Mouse (Mus musculus) intestine, postnatal 0 days (tissue): ENCODE measurements at regions not wholly inside any gene's neighbourhood (a gene's known extent, or its start where the extent isn't known, plus 50 kb on each side); places are given as distances from the start of the nearest gene placed in this dataset.

ENCODE experiments used
- ATAC-seq: fragments of 200-750 bp; cut with Nextera tagmentation; 2 replicates; pipeline ENCODE4 v1.8.0; 2017; ENCODE audit warnings: mild to moderate bottlenecking, moderate TSS enrichment, moderate library complexity
- H3K27ac ChIP-seq: fragments of 300-500 bp; sonication (generic); 2 replicates; pipeline ENCODE4 v1.5.1; 2014; ENCODE audit warnings: mild to moderate bottlenecking, low read depth, low read length, moderate library complexity
- H3K27me3 ChIP-seq: fragments of 300-500 bp; sonication (generic); replicated peaks from 2 replicates; pipeline ENCODE4 v1.6.1; 2014; ENCODE audit warnings: low read length, mixed read lengths; ENCODE audit not compliant: control insufficient read depth, insufficient read depth
- H3K36me3 ChIP-seq: fragments of 300-500 bp; sonication (generic); 2 replicates; pipeline ENCODE4 v1.6.1; 2014; ENCODE audit warnings: mild to moderate bottlenecking, moderate library complexity; ENCODE audit not compliant: control insufficient read depth, insufficient read depth
- H3K4me1 ChIP-seq: fragments of 300-500 bp; sonication (generic); replicated peaks from 2 replicates; pipeline ENCODE4 v1.6.1; 2014; ENCODE audit warnings: antibody characterized with exemption, low read length, mixed read lengths; ENCODE audit not compliant: control insufficient read depth, insufficient read depth
- H3K4me2 ChIP-seq: fragments of 300-500 bp; sonication (generic); replicated peaks from 2 replicates; pipeline ENCODE4 v1.6.1; 2014; ENCODE audit warnings: low read depth, mild to moderate bottlenecking, moderate library complexity
- H3K4me3 ChIP-seq: fragments of 300-500 bp; sonication (generic); 2 replicates; pipeline ENCODE4 v1.5.1; 2014; ENCODE audit warnings: low read depth, low read length
- H3K9ac ChIP-seq: fragments of 300-500 bp; sonication (generic); 2 replicates; pipeline ENCODE4 v1.6.1; 2014; ENCODE audit warnings: mild to moderate bottlenecking, low read depth, low read length
- H3K9me3 ChIP-seq: fragments of 300-500 bp; sonication (generic); 2 replicates; pipeline ENCODE4 v1.6.1; 2016; ENCODE audit warnings: mixed run types; ENCODE audit not compliant: control insufficient read depth
- CTCF ChIP-seq: sonication (generic); IDR thresholded peaks from 2 replicates; pipeline ENCODE4 v1.5.1; 2016; ENCODE audit warnings: low read depth, mild to moderate bottlenecking, control low read depth, antibody characterized with exemption, moderate library complexity
- WGBS: fragments of 180-500 bp; shearing (Covaris S2); extraction: QIAGEN DNeasy Blood & Tissue Kit; methylation state at CpG from one replicate; pipeline ENCODE4 v1.1.7; 2014; 5-methylcytosine and 5-hydroxymethylcytosine counted together

GRCm38 (mm10) chr11:48351349-48352023, 362.7 kb upstream of the Sgcd start:
- TF ChIP-seq CTCF: no peak
- ATAC-seq: no peak
- Histone ChIP-seq H3K9me3 (no peaks in the 10 kb centered on the region), H3K27ac (no peak overlapping the region), H3K4me1 (no peaks in the 10 kb centered on the region), H3K27me3 (no peaks in the 10 kb centered on the region), H3K36me3 (no peaks in the 10 kb centered on the region), H3K9ac (no peak overlapping the region), H3K4me3 (no peak overlapping the region), H3K4me2 (no peak overlapping the region)
- 83% methylated on average over 4 of the region's 4 CpGs for WGBS

- H3K9me3 ChIP-seq: no peaks in the 10 kb centered on the region
- no peaks in the 10 kb centered on the region for H3K27me3 ChIP-seq
- H3K4me2 ChIP-seq: no peak overlapping the region
- no peaks in the 10 kb centered on the region for H3K36me3 ChIP-seq
- no peak overlapping the region for H3K27ac ChIP-seq
- no peak for TF ChIP-seq CTCF
- ATAC-seq: no peak
- H3K9ac ChIP-seq: no peak overlapping the region
- H3K4me1 ChIP-seq: no peaks in the 10 kb centered on the region
- 47% methylated on average over 1 of the region's 1 CpGs for WGBS
- no peak overlapping the region for H3K4me3 ChIP-seq
These were observed 325.7 kb upstream of the Sgcd start for GRCm38 (mm10) chr11:48314500-48314899.

DNA sequence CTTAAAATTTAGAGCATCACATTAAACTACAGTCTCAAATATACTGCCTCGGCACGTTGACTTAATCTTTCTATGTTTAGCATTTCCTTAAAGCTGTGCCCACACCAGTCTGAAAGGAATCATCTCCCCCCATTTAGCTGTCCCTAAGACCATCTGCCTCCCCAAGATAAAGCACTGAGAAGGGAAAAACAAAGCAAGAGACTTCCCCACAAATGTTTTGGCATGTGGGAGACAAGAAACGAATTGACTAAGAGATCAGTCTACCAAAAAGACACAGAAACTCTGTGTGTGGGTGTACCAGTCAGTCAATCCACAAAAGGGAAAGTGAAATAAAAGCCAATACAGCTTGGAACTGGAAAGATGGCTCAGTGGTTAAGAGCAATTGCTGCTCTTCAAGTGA, 306.6 kb upstream of the Sgcd start:
- no peaks in the 10 kb centered on the region for H3K36me3 ChIP-seq
- WGBS: 64% methylated on average over 3 of the region's 3 CpGs
- H3K27ac ChIP-seq: no peak overlapping the region
- no peaks in the 10 kb centered on the region for H3K27me3 ChIP-seq
- H3K9ac ChIP-seq: no peak overlapping the region
- no peaks in the 10 kb centered on the region for H3K4me1 ChIP-seq
- H3K4me2 ChIP-seq: no peak overlapping the region
- no peaks in the 10 kb centered on the region for H3K9me3 ChIP-seq
- no peak for TF ChIP-seq CTCF
- no peak for ATAC-seq
- H3K4me3 ChIP-seq: no peak overlapping the region

- Histone ChIP-seq H3K27ac (no peak overlapping the region), H3K9me3 (no peaks in the 10 kb centered on the region), H3K4me2 (no peak overlapping the region), H3K36me3 (no peaks in the 10 kb centered on the region), H3K4me1 (no peaks in the 10 kb centered on the region), H3K9ac (no peak overlapping the region), H3K27me3 (no peaks in the 10 kb centered on the region), H3K4me3 (no peak overlapping the region)
- ATAC-seq: no peak
- WGBS: 69% methylated on average over 3 of the region's 3 CpGs
- TF ChIP-seq CTCF: no peak
These were observed 273.7 kb upstream of the Sgcd start for GRCm38 (mm10) chr11:48262492-48262891.

DNA sequence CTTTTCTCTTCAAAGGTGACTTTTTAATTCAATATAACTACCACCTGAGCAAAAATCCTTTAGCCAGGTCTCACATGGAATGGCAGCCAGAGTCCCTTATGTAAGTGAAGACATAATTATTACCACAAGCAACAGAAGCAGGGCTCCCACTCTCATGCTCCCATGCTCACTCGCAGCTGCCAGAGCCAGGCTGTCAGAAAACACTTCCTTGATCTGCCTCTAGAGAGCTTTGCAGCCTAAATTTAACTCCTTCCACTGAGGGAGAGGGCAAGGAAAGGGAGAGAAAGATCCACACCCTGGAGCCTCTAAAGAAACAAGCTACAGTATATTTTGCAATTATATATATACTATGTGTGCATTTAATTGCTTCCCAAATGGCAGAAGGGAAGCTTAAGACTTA, 272.3 kb upstream of the Sgcd start:
- no peaks in the 10 kb centered on the region for H3K36me3 ChIP-seq
- H3K4me3 ChIP-seq: no peak overlapping the region
- no peak overlapping the region for H3K27ac ChIP-seq
- ATAC-seq: no peak
- H3K27me3 ChIP-seq: no peaks in the 10 kb centered on the region
- TF ChIP-seq CTCF: no peak
- no peaks in the 10 kb centered on the region for H3K9me3 ChIP-seq
- WGBS: 35% methylated on average over 1 of the region's 1 CpGs
- no peak overlapping the region for H3K4me2 ChIP-seq
- no peak overlapping the region for H3K9ac ChIP-seq
- no peaks in the 10 kb centered on the region for H3K4me1 ChIP-seq

GRCm38 (mm10) chr11:48250678-48251317, 262.0 kb upstream of the Sgcd start:
- H3K9me3 ChIP-seq: no peaks in the 10 kb centered on the region
- no peaks in the 10 kb centered on the region for H3K27me3 ChIP-seq
- H3K4me2 ChIP-seq: no peak overlapping the region
- H3K4me1 ChIP-seq: no peaks in the 10 kb centered on the region
- H3K36me3 ChIP-seq: no peaks in the 10 kb centered on the region
- H3K9ac ChIP-seq: no peak overlapping the region
- ATAC-seq: no peak
- no peak overlapping the region for H3K27ac ChIP-seq
- no peak overlapping the region for H3K4me3 ChIP-seq
- WGBS: 74% methylated on average over 4 of the region's 4 CpGs
- TF ChIP-seq CTCF: no peak
